Mouse (Mus musculus) E14TG2a.4 (cell line): ENCODE data around the gene Mgp.

Experiments used
- CTCF ChIP-seq: conservative IDR thresholded peaks from 2 replicates; pipeline ENCODE4 v1.5.1; 2014; ENCODE audit warnings: low read length
- NANOG ChIP-seq: IDR thresholded peaks from 2 replicates; pipeline ENCODE4 v1.6.1; 2014; ENCODE audit warnings: borderline replicate concordance, low read length, mixed read lengths

DNA sequence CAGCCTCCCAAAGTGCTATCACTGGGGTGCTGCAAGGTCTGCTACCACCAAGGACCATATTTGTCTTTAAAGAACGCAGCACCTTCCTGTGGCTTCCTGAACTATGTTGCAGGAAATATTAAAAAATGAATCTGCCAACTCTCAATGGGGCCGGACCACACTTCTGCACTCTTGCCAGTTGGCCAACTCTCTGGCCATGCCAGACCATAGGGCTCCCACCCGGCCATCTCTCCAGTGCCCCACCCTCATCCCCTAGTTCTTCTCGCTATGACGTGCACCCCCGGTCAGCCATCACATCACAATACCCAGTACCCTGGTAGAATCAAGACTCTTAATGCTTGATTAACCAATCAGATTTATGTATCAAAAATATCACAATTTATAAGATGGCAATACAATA, 8.3 kb upstream of the Mgp start:
- TF ChIP-seq CTCF (no peak), NANOG (no peak)
